Mouse (Mus musculus): ENCODE measurements around the gene Ubxn2a. TPM values are rescaled to one million over a fixed set of nuclear protein-coding genes. Genes with fewer than 3 reads are reported as not detected.
A peak's percentile ranks its signal among the peaks of the same experiment; 100 is the strongest.

Gene Ubxn2a
- total and polyA plus RNA-seq, 3 experiments, result 21.9 to 22.8 TPM; not detected in 1

DNA sequence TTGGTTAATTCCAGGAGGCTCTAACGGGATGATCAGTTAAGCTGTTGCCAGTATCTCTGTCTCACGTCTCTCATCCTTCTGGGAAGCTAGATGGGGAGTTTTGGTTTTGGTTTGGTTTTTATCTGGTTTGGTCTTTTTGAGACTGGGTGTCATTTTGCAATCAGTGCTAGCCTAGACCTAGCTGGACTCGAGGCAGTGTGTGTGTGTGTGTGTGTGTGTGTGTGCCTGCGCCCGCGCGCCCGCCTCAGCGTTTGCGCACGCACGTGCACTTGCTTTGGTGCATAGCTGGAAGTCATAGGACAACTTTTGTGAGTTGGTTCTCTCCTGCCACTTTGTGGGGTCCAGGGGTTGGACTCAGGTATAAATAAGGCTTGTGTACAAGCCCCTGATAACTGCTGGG, 63.8 kb downstream of the Ubxn2a start (continued):
- TF ChIP-seq JUND (IDR thresholded peaks at IDR 0.05; ENCODE audit: low read depth, low read length) (no peak), MAZ (IDR thresholded peaks at IDR 0.05; ENCODE audit: low read depth, low read length) (no peak), MYB (IDR thresholded peaks at IDR 0.05; ENCODE audit: low read depth, low read length) (no peak), MAX (IDR thresholded peaks at IDR 0.05; ENCODE audit: low read length) (peak; percentile 85), TAL1 (IDR thresholded peaks at IDR 0.05; ENCODE audit: low read length) (no peak), HCFC1 (IDR thresholded peaks at IDR 0.05; ENCODE audit: low read depth, low read length) (no peak), MEF2A (IDR thresholded peaks at IDR 0.05; ENCODE audit: extremely low read depth, insufficient replicate concordance, low read depth, low read length, poor library complexity, severe bottlenecking) (no peak), E2F4 (IDR thresholded peaks at IDR 0.05; ENCODE audit: borderline replicate concordance, low read depth, low read length) (no peak), POLR2AphosphoS5 (IDR thresholded peaks at IDR 0.05; ENCODE audit: borderline replicate concordance, low read depth, low read length) (no peak), MAFK (IDR thresholded peaks at IDR 0.05; ENCODE audit: borderline replicate concordance, low read depth, low read length) (no peak), POLR2A (IDR thresholded peaks at IDR 0.05; ENCODE audit: control insufficient read depth in 1 of 2, insufficient read depth in 1 of 2, low read depth in 1 of 2, low read length in 2 of 2, poor library complexity in 1 of 2) (0 out of 4 replicates have a peak, but pooled peaks of 1 of the 2 experiments have one; percentile 0), TBP (IDR thresholded peaks at IDR 0.05; ENCODE audit: low read depth, low read length) (no peak), ETS1 (IDR thresholded peaks at IDR 0.05; ENCODE audit: low read depth, low read length) (no peak), GATA1 (IDR thresholded peaks at IDR 0.05; ENCODE audit: low read depth, low read length) (0 out of 2 replicates have a peak, but pooled peaks have one; percentile 11)

GRCm38 (mm10) chr12:4842890-4843597, 64.5 kb downstream of the Ubxn2a start, which contains the start of gene Wdcp:
TSS of gene Wdcp (plus strand) at chr12:4843303.
- peaks cover 0 to 11% of the 10 kb centered on the region in 2 experiments; a peak in 2 of 4 replicates for H3K36me3 ChIP-seq (ENCODE audit: control insufficient read depth in 1 of 2, insufficient read depth in 2 of 2, low read length in 2 of 2)
- TF ChIP-seq NELFE (IDR thresholded peaks at IDR 0.05; ENCODE audit: low read depth, low read length) (peak; percentile 69), RCOR1 (IDR thresholded peaks at IDR 0.05; ENCODE audit: low read depth, low read length) (0 out of 2 replicates have a peak, but pooled peaks have one; percentile 28), UBTF (IDR thresholded peaks at IDR 0.05; ENCODE audit: borderline replicate concordance, insufficient read depth, low read depth, low read length) (no peak), USF1 (IDR thresholded peaks at IDR 0.05; ENCODE audit: low read depth, low read length) (peak; percentile 81), E2F4 (IDR thresholded peaks at IDR 0.05; ENCODE audit: borderline replicate concordance, low read depth, low read length) (peak; percentile 91; the same call in 1 of the 2 replicates), SIN3A (IDR thresholded peaks at IDR 0.05; ENCODE audit: low read length) (peak; percentile 58), HCFC1 (IDR thresholded peaks at IDR 0.05; ENCODE audit: low read depth, low read length) (peak; percentile 95), ELF1 (IDR thresholded peaks at IDR 0.05; ENCODE audit: low read depth, low read length) (peak; percentile 63; the same call in 1 of the 2 replicates), TBP (IDR thresholded peaks at IDR 0.05; ENCODE audit: low read depth, low read length) (0 out of 2 replicates have a peak, but pooled peaks have one; percentile 9), CTCF (IDR thresholded peaks at IDR 0.05 in 2 of 3, conservative IDR thresholded peaks at IDR 0.05 in 1 of 3; ENCODE audit: control insufficient read depth in 1 of 3, insufficient read depth in 1 of 3, low read depth in 2 of 3, low read length in 3 of 3, poor library complexity in 1 of 3, severe bottlenecking in 1 of 3) (no peak), BHLHE40 (IDR thresholded peaks at IDR 0.05; ENCODE audit: borderline replicate concordance, low read depth, low read length) (0 out of 2 replicates have a peak, but pooled peaks have one; percentile 17), MAZ (IDR thresholded peaks at IDR 0.05; ENCODE audit: low read depth, low read length) (no peak), JUND (IDR thresholded peaks at IDR 0.05; ENCODE audit: low read depth, low read length) (no peak), POLR2A (IDR thresholded peaks at IDR 0.05; ENCODE audit: control insufficient read depth in 1 of 2, insufficient read depth in 1 of 2, low read depth in 1 of 2, low read length in 2 of 2, poor library complexity in 1 of 2) (peak; percentile 43 to 74; a peak in 2 of 4 replicates), KAT2A (conservative IDR thresholded peaks at IDR 0.05; ENCODE audit: low read depth, low read length) (peak; percentile 72; the same call in 1 of the 2 replicates), CHD2 (IDR thresholded peaks at IDR 0.05; ENCODE audit: low read length) (peak; percentile 58), MAX (IDR thresholded peaks at IDR 0.05; ENCODE audit: low read length) (peak; percentile 42; the same call in 1 of the 2 replicates), ETS1 (IDR thresholded peaks at IDR 0.05; ENCODE audit: low read depth, low read length) (0 out of 2 replicates have a peak, but pooled peaks have one; percentile 37), ZMIZ1 (IDR thresholded peaks at IDR 0.05; ENCODE audit: low read depth, low read length) (peak; percentile 37; the same call in 1 of the 2 replicates), TCF12 (IDR thresholded peaks at IDR 0.05; ENCODE audit: low read depth, low read length) (peak; percentile 45), NRF1 (IDR thresholded peaks at IDR 0.05; ENCODE audit: insufficient read depth, low read depth, low read length, poor library complexity, severe bottlenecking) (no peak)
- no peaks in the 10 kb centered on the region for H3K9me3 ChIP-seq (replicated peaks; ENCODE audit: insufficient read depth, low read length)
- peak within 1 kb of the TSS; percentile 53 for H3K27ac ChIP-seq (ENCODE audit: control insufficient read depth, low read depth, low read length)
- DNase-seq (ENCODE audit: low read depth, low spot score), result peak; percentile 96
- peaks cover 19% of the 10 kb centered on the region for H3K79me2 ChIP-seq (ENCODE audit: control insufficient read depth, insufficient read depth, low read length, poor library complexity)
- peaks cover 0 to 19% of the 10 kb centered on the region in 2 experiments; a peak in 2 of 4 replicates for H3K4me1 ChIP-seq (ENCODE audit: control insufficient read depth in 1 of 2, insufficient read depth in 2 of 2, low read length in 2 of 2)
- H3K27me3 ChIP-seq (ENCODE audit: control insufficient read depth in 1 of 2, insufficient read depth in 2 of 2, low read length in 2 of 2), result no peaks in the 10 kb centered on the region
- H3K9ac ChIP-seq (ENCODE audit: control insufficient read depth, low read depth, low read length, poor library complexity, severe bottlenecking), result peak within 1 kb of the TSS; percentile 67
- H3K4me3 ChIP-seq (ENCODE audit: control insufficient read depth in 1 of 2, insufficient read depth in 1 of 2, low read depth in 2 of 2, low read length in 2 of 2), result peak within 1 kb of the TSS; percentile 77 to 90
